Mouse (Mus musculus) left cerebral cortex, adult 8-10 months (tissue): ENCODE results near the gene Mnd1. TPM values are rescaled to one million over a fixed set of nuclear protein-coding genes. Genes with fewer than 3 reads are reported as not detected.

Source experiments
- DNase-seq, 2 experiments: peaks; one replicate each; pipeline ENCODE4 v3.0.0; 2022; ENCODE audit warnings: low spot score in 2 of 2
- total RNA-seq, 4 experiments: library from RNA; stranded (reverse); gene quantifications; 2 replicates each; pipeline ENCODE4 v1.2.4; 2022

Mnd1 gene
- total RNA-seq, 4 experiments from 2014 or later: 0.66 to 2.3 (median 1.4) TPM

GRCm38 (mm10) chr3:84157559-84158350 is 2.2 kb upstream of the Mnd1 start:
- no peak for DNase-seq

DNA sequence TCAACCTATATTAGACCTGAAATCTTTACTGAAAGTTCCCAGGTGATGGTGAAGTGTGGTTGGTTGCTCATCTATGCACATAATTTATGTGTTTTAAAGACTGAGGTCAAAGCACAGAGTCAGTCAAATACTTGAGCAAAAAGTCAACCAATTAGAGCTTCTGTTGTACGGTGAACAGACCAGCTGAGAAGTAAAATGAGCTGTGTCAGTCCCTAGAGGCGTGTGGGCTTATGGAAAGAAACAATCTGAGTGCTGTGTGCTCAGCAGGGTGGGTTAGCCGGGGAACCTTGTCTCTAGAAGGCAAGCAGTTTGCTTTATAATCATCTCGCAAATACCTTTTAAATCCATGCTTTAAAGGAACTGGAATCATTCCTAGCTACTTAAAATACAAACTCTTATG is 1.4 kb upstream of the Mnd1 start:
- no peak for DNase-seq

DNA sequence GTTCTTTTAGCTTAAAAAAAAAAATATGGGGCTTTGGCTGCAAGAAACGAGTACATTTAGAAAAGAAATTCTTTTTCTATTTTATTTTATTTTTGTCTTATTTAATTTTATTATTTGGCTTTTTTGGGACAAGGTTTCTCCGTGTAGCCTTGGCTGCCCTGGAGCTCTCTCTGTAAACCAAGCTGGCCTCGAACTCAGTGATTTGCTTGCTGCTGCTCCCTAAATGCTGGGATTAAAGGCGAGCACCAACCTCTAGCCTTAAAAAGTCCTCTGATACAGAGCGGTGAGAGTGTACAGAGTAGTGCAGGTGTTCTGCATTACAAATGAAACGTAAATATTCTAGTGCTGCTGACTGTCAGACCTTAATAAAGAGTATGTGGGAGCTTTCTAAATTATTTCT is 519 bp upstream of the Mnd1 start:
- no peak for DNase-seq

DNA sequence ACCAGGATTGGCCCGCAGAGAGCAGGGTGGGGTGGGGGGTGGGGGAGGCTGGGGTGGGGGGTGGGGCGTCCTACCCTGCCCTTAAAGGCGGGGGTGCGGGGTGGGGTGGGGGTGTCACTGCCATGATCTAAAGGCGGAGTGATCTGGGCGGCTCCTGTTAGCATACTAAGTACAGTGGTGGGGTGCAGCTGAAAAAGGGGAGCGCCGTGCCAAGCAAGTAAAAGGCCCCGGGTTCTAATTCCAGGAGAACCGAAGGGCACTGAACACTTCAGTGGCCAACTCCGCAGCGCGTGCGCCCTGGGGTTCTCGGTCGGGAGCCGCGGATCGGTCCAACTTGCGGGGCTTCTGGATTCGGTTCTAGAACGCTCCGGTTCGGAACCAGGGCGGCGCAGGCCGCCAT is 440 bp downstream of the Mnd1 start:
- DNase-seq: no peak

- no peak for DNase-seq
These were observed 855 bp downstream of the Mnd1 start for GRCm38 (mm10) chr3:84154721-84155141.

GRCm38 (mm10) chr3:84149831-84150230 is 5.8 kb downstream of the Mnd1 start:
- no peak for DNase-seq

GRCm38 (mm10) chr3:84140947-84141346 is 14.6 kb downstream of the Mnd1 start:
- no peak for DNase-seq

GRCm38 (mm10) chr3:84136509-84136908 is 19.1 kb downstream of the Mnd1 start:
- DNase-seq: no peak

GRCm38 (mm10) chr3:84135933-84136332 is 19.7 kb downstream of the Mnd1 start:
- no peak for DNase-seq

GRCm38 (mm10) chr3:84135387-84135786 is 20.2 kb downstream of the Mnd1 start:
- DNase-seq: no peak

DNA sequence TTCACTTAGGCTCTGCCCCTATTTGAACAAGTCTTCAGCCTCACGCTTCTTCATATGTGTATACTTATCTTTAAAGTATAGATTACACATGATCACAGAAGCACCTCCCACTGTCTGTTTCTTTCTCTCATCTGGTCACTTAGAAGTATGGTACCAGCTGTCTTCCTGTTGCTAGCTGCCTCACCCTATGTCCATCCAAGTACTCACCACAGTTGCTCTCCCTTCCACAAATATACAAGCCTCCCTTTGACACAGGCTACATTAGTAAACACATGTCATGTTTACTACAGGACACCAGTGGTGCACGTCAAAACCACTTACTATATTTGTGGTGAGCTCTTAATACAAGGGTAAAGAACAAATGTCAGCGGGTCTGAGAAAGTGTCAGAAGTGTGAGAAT is 24.2 kb downstream of the Mnd1 start:
- no peak for DNase-seq

GRCm38 (mm10) chr3:84130776-84131175 is 24.8 kb downstream of the Mnd1 start:
- DNase-seq: no peak

DNA sequence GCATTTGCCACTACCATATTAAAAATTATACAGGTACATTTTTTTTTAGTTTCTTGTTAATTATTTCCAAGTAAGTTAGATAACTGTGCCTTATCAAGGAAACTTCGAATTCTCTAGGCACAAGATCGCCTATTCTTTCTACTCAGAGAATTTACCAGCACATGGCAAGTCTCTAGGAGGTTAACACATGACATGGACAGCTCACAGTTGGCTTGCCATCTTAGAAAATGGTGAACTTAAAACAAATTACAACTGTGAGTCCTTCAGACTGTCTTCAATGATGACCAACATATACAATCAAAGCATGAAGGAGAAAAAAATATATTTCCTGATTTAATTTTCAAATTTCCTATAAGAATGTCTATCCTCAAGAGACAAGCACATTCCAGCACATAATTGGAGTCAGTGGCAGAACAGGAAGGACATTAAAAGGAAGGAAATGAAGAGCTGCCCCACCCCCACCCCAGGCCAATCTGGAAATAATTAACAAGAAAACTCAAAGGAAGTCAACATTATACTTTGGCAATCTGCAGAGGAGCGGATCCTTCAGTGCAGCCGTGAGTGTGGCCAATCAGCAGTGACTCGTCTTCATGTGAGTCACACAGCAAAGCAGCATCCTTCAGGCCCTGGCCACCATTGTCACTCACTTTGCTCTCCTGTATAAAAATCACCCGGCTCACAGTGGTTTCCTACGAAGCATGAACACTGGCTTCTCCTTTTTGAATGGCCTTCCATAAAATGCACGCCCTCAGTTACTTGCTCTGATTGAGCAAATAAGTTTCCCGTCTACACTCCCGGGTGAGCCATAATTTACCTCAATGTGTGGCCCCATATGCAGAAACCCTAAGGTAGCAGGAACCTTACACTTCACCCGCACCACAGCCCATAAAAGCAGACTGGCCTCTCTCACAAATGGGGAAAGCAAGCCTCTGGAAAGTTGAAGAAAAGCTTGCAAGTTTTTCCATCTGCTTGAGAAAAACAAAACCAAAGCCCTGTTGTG is 26.4 kb downstream of the Mnd1 start:
- DNase-seq: no peak

DNA sequence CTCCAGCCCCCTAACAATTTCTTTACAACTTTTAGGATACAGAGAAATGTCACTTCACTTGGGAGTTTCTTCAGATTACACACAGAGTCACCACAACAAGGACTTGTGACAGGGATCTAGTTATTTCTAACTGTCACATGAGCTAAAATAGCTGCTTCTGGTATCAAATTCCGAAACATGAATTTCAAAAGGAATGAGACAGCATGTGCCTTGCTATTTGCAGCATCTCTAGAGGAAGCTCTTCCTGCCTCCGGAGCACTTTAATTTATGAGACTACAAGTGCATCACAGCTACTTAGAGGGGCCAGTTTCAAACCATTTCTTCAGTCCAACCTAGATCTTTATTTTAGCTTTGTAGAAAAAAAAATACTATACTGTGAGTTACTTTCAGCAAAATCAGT is 28.2 kb downstream of the Mnd1 start:
- no peak for DNase-seq

GRCm38 (mm10) chr3:84126721-84127120 is 28.9 kb downstream of the Mnd1 start:
- DNase-seq: no peak

DNA sequence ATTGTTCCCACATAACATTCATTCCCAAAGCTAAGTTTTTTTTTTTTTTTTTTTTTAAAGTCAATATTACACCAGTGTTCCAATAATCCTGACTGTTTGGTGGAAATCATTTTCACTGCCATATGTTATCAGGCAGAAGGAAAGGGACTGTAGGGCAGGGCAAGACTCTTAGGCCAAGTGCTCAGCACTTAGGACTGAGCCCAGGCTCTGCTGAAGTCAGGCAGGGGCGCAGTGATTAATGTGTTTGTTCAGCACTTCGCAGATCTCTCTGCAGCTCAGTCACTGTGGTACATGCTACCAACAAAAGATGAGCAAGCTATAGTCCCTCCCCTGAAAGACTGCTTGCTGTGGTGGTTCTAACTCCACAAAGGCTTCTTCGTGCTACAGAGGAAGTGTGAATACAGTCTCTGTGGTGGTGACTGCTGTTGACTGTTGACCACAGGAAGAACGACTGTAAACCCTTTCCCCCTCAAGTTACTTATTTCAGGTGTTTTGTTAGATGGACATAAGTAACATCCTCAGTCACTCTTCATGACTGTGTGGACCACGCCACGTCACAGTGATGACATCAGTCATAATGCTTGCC is 29.8 kb downstream of the Mnd1 start:
- no peak for DNase-seq

DNA sequence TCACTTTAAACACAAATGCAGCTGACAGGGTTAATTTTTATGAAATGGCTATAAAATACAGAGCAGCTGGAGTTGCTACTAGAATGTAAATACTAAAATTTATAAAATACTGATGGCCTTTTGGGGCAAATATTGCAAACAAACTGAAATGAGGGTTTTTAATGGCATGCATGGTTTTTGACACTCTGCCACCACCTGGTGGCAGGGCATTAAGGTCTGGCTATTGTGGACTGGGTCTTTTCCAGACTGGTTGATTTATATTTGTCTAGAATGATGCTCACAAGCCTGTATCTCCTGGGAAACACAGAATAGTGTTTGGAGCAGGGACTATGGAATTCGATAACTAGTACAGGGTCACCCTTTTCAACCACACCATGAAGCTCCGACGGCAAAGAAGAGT is 32.1 kb downstream of the Mnd1 start:
- no peak for DNase-seq

GRCm38 (mm10) chr3:84118718-84119117 is 36.9 kb downstream of the Mnd1 start:
- no peak for DNase-seq

DNA sequence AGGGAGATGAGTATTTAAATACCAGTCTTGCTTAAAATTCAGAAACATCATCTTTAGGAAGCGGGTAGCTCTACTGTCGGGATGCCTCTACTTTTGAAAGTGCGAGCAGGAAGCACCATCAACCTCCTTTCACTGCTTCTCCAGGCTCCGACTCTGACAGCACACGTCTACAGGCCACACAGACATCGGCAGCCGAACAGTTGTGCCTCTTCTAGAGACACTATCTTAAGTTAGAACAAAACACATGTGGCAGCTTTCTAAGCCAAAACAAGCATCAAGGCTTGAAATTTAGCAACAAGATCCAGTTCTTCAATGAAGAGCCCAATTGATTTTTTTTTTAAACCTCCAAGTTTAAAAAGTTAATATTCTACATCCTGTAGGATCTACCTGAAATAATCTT is 37.4 kb downstream of the Mnd1 start:
- DNase-seq: no peak

GRCm38 (mm10) chr3:84108614-84109013 is 47.0 kb downstream of the Mnd1 start:
- no peak for DNase-seq

- no peak for DNase-seq
These were observed 49.5 kb downstream of the Mnd1 start for GRCm38 (mm10) chr3:84106106-84106505.

DNA sequence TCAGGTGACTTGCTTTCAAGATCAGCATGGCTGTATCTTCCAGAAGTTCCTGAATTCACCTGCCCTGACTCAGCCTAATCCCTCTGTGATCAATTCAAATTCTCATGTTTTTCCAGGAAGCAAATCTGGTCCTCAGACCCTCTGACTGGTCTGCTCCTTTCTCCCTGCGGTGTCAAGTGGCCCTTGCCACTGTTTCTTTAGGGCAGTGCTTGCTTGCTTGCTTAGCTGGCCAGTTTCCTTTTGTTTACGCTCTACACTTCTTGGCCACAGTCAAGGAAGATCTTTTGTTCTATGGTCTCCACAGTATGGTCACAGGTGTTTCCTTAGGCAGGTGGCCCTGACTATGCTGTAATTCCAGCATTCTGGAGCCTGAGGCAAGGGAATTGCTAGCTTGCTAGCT is 52.0 kb downstream of the Mnd1 start:
- DNase-seq: no peak
